Mouse (Mus musculus) MN1 (cell line): ENCODE measurements around the gene Dynll1.

Experiments used
- DNase-seq: peaks from one replicate; pipeline ENCODE4 v3.0.0-alpha.2; 2016; ENCODE audit warnings: low spot score

Dynll1 gene

GRCm38 (mm10) chr5:115300792-115301614, at the start of gene Dynll1:
Gene Dynll1 (minus strand): TSS chr5:115300999.
- DNase-seq = peak; percentile 99

- DNase-seq = no peak
These were observed 48.4 kb upstream of the Dynll1 start for GRCm38 (mm10) chr5:115349225-115349555.

- peak; percentile 98 for DNase-seq
These were observed 47.9 kb upstream of the Dynll1 start, which contains the start of gene Cox6a1 for GRCm38 (mm10) chr5:115348546-115349224. Gene Cox6a1 (minus strand): TSS chr5:115348981.

GRCm38 (mm10) chr5:115347564-115347963, 46.8 kb upstream of the Dynll1 start:
- peak; percentile 82 for DNase-seq

- no peak for DNase-seq
These were observed 40.7 kb upstream of the Dynll1 start for GRCm38 (mm10) chr5:115341314-115342165.

- DNase-seq = peak; percentile 89
These were observed 39.9 kb upstream of the Dynll1 start, which contains the start of the genes Gatc and Triap1 for GRCm38 (mm10) chr5:115340577-115341313. Gene Gatc (minus strand): TSS chr5:115341178. Gene Triap1 (plus strand): TSS chr5:115341225.

- DNase-seq = no peak
These were observed 39.2 kb upstream of the Dynll1 start for GRCm38 (mm10) chr5:115340007-115340406.

- no peak for DNase-seq
These were observed 32.8 kb upstream of the Dynll1 start for GRCm38 (mm10) chr5:115333626-115334025.

- DNase-seq = no peak
These were observed 30.2 kb upstream of the Dynll1 start for GRCm38 (mm10) chr5:115330955-115331354.

- peak; percentile 44 for DNase-seq
These were observed 27.1 kb upstream of the Dynll1 start for GRCm38 (mm10) chr5:115327610-115328548.

GRCm38 (mm10) chr5:115326875-115327609, 26.2 kb upstream of the Dynll1 start, which contains the start of gene Srsf9:
Gene Srsf9 (plus strand): TSS chr5:115327177.
- peak; percentile 94 for DNase-seq

- no peak for DNase-seq
These were observed 25.5 kb upstream of the Dynll1 start for GRCm38 (mm10) chr5:115326256-115326831.

- peak; percentile 92 for DNase-seq
These were observed 18.5 kb upstream of the Dynll1 start for GRCm38 (mm10) chr5:115319004-115319940.

GRCm38 (mm10) chr5:115317645-115318328, 17.0 kb upstream of the Dynll1 start:
- DNase-seq = peak; percentile 81

GRCm38 (mm10) chr5:115316968-115317644, 16.3 kb upstream of the Dynll1 start:
- DNase-seq = peak; percentile 49

- DNase-seq = no peak
These were observed 12.8 kb upstream of the Dynll1 start for GRCm38 (mm10) chr5:115313668-115313943.
